8 mouse cellular contexts compared by ENCODE assay signal in genomic region chr1:23920275-23920674, GRCm38 (mm10). TPM values are rescaled to one million over a fixed set of nuclear protein-coding genes. Genes with fewer than 3 reads are reported as not detected.
A peak's percentile ranks its signal among the peaks of the same experiment; 100 is the strongest.
DNase-seq lines count a peak whose midpoint lies in the region; ATAC-seq and TF ChIP-seq lines count a peak whose summit lies in the region.

No protein-coding gene starts in this region.

- no peaks in the 10 kb centered on the region for H3K36me3 ChIP-seq in intestine, embryonic 16.5 days (ENCODE audit: control insufficient read depth, insufficient read depth, low read length)

- TF ChIP-seq POLR2A in brain, embryonic 14.5 days (IDR thresholded peaks at IDR 0.05; ENCODE audit: borderline replicate concordance, extremely low read depth, insufficient read depth, insufficient read length, poor library complexity, severe bottlenecking) = no peak

- H3K4me3 ChIP-seq in intestine, embryonic 16.5 days (ENCODE audit: low read length) = no peak overlapping the region; the same call in 1 of the 2 replicates

- peak overlapping the region; percentile 11; the same call in 1 of the 2 replicates for H3K9ac ChIP-seq in intestine, embryonic 16.5 days (ENCODE audit: low read depth, low read length)

- no peaks in the 10 kb centered on the region for H3K27me3 ChIP-seq in intestine, embryonic 16.5 days (replicated peaks; ENCODE audit: control insufficient read depth, insufficient read depth, low read length)

- WGBS in intestine, embryonic 16.5 days = 18% methylated on average over 2 of the region's 2 CpGs

- 0 out of 2 replicates have a peak, but pooled peaks have one; percentile 31 for ATAC-seq in erythroid progenitor cell, adult 5-6 weeks (replicated peaks; ENCODE audit: low FRiP score, poor library complexity, severe bottlenecking)
- no peak for ATAC-seq in intestine, embryonic 16.5 days
- ATAC-seq in megakaryocyte-erythroid progenitor cell, adult 5-6 weeks (replicated peaks; ENCODE audit: low FRiP score, low TSS enrichment, poor library complexity, severe bottlenecking) = 0 out of 2 replicates have a peak, but pooled peaks have one; percentile 17

- peak; percentile 33; the same call in 1 of the 2 replicates for TF ChIP-seq CTCF in brain, embryonic 14.5 days (IDR thresholded peaks at IDR 0.05; ENCODE audit: borderline replicate concordance, extremely low read depth, insufficient read depth, insufficient read length)

- peaks cover 10% of the 10 kb centered on the region for H3K4me1 ChIP-seq in intestine, embryonic 16.5 days (ENCODE audit: control insufficient read depth, insufficient read depth, low read length)

- H3K4me2 ChIP-seq in intestine, embryonic 16.5 days (ENCODE audit: low read depth, low read length) = 0 out of 2 replicates have a peak overlapping the region, but pooled peaks have one; percentile 14

- peak; percentile 18 for DNase-seq in kidney, adult 18-20 months
- no peak for DNase-seq in kidney, adult 11 months
- peak; percentile 41 for DNase-seq in brain, embryonic 14.5 days (ENCODE audit: low read depth)
- no peak for DNase-seq in layer of hippocampus, postnatal 10 days (ENCODE audit: low spot score in 2 of 2)
- no peak for DNase-seq in right cerebral cortex, postnatal 14 days

- H3K27ac ChIP-seq in intestine, embryonic 16.5 days (ENCODE audit: low read length) = no peak overlapping the region

- H3K9me3 ChIP-seq in intestine, embryonic 16.5 days (ENCODE audit: control insufficient read depth, low read length) = no peaks in the 10 kb centered on the region

RNA-seq across cellular contexts. Expression of gene Smap1, which starts 1.8 kb away (rescaled TPM):
- 124 and 156 TPM in 2 replicates for polyA plus RNA-seq in brain, embryonic 14.5 days (2012; rRNA removed)
- 320 and 322 TPM in 2 replicates for total RNA-seq in erythroid progenitor cell, adult 5-6 weeks (2015; ENCODE audit: low replicate concordance)
- 212 and 220 TPM in 2 replicates for total RNA-seq in erythroid progenitor cell, adult 5-6 weeks (2017; ENCODE audit: low replicate concordance)
- polyA plus RNA-seq in intestine, embryonic 16.5 days (2015; fragmentation: Nextera tagmentation; extraction: Ambion mirVana) = 17.3 and 18.0 TPM in 2 replicates
- total RNA-seq in megakaryocyte-erythroid progenitor cell, adult 5-6 weeks (2014; fragmentation: Nextera tagmentation) = 87.1 and 94.7 TPM in 2 replicates
- total RNA-seq in megakaryocyte-erythroid progenitor cell, adult 5-6 weeks (2017) = 46.3 and 52.1 TPM in 2 replicates
- 100 to 1,000 TPM; 192 to 197 TPM for total RNA-seq in layer of hippocampus, postnatal 10 days (2021)

Comparison
In these comparisons a context has a peak if more than half of its experiments do, and no peak if none do; other contexts are left out.
1. DNase-seq: peak in kidney, adult 18-20 months (single experiment) and brain, embryonic 14.5 days (single experiment); none in kidney, adult 11 months (single experiment), layer of hippocampus, postnatal 10 days (0 of 2) and right cerebral cortex, postnatal 14 days (single experiment).